Mouse (Mus musculus) right cerebral cortex, adult 2 months (tissue): ENCODE results near the gene Olfr1039.
"Not testable (repeated sequence)": the region's sequence is repeated elsewhere in the genome, so short reads cannot be mapped to it uniquely, and the experiment has no call there.

Experiments used
- DNase-seq, 2 experiments: peaks; one replicate each; pipeline ENCODE4 v3.0.0; 2021 to 2022; ENCODE audit warnings: low spot score in 2 of 2

The Olfr1039 gene

DNA sequence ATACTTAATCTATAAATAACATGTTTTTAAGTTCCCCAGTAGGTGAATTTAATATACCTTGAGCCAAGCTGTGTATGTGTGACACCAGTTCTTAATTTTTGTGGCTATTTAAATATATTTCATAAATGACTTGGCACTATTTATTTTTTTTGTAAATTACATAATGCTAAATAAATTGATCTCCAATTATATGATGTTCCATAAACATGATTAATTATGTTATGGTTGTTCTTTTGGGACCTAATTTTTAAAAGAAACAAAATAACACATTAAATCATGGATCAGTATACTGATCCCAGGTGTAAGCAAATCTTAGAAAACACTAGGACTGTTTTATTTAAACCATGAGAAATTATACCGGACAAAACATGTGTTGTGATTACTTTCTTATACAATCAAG, at the start of gene Olfr1039:
Gene Olfr1039 (minus strand): TSS at position 101 of the 400 bp plus-strand sequence.
- DNase-seq: no peak

GRCm38 (mm10) chr2:86179950-86180349, 44.2 kb upstream of the Olfr1039 start:
- no peak for DNase-seq

GRCm38 (mm10) chr2:86177720-86178119, 42.0 kb upstream of the Olfr1039 start, which contains the start of gene Olfr1044:
Gene Olfr1044 (minus strand): TSS chr2:86177820.
- DNase-seq: no peak

DNA sequence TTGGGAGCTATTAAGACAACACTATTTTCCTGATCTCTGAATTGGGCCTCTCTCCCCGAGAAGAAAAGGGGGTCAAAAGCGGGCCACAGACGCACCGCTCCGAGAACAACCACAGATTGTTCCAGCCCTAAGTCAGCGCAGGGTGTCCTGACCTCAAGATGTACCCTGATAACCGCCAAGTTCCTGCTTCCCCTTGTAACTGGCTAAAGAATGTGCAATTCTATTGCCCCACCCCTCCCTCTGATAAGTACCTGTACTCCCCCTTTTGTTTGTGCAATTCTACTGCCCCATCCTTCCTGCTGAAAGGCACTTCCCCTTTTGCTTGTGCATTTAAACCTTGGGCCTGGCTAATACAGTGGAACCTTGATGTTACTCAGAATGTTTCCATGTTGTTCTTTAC, 39.7 kb upstream of the Olfr1039 start:
- not testable (repeated sequence) for DNase-seq

- DNase-seq: no peak
Observed at GRCm38 (mm10) chr2:86167422-86167821, 31.7 kb upstream of the Olfr1039 start, which contains the start of gene Olfr1043. Gene Olfr1043 (minus strand): TSS chr2:86167522.

DNA sequence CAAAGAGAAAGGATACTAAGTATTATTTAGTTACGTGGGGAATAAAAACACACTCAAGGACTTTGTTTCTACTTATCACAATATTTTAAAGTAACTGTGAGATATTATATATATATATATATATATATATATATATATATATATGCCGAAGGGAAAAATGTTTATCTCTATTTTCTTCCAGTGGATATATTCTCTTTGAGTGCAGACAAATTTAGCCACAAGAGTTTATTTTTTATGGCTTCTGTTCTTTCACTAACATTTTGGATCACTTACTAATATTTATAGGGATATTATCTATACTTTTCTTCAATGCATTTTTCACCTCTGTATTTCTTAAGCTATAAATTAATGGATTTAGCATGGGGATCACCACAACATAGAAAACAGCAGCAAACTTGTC, 26.0 kb upstream of the Olfr1039 start, which contains the start of gene Olfr1042:
Gene Olfr1042 (minus strand): TSS at position 101 of the 400 bp plus-strand sequence.
- DNase-seq: no peak

- DNase-seq: no peak
Observed at GRCm38 (mm10) chr2:86146632-86147031, 10.9 kb upstream of the Olfr1039 start, which contains the start of gene Olfr1040. Gene Olfr1040 (minus strand): TSS chr2:86146732.

- DNase-seq: no peak
Observed at GRCm38 (mm10) chr2:86087285-86087684, 48.4 kb downstream of the Olfr1039 start, which contains the start of gene Olfr1037. Gene Olfr1037 (minus strand): TSS chr2:86087385.

DNA sequence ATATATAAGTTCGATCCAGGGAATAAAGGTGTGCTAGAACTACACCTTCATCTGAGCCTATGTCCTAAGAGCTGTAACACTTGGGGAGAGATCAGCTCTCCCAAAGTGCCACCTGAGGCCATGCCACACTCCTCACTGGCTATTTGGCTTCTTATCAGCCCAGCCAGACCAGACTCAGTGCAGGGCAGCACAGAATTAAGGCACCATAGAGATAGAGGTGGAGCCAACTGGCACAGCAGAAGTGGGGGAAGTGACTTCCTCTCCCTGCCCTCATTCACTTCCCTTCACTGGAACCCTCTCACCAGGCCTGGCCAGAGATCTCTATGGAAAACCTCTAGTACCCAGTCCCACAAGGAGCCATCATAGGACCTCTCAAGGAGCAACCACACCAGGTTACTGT, 55.2 kb downstream of the Olfr1039 start:
- DNase-seq: not testable (repeated sequence)
